Mouse (Mus musculus) frontal cortex, adult 2 months (tissue): Measurements from ENCODE around the gene Plin5. TPM values are rescaled to one million over a fixed set of nuclear protein-coding genes. Genes with fewer than 3 reads are reported as not detected.

ENCODE experiments used
- DNase-seq, 2 experiments: peaks; one replicate each; pipeline ENCODE4 v3.0.0; 2022; ENCODE audit warnings: low spot score in 1 of 2; ENCODE audit errors: extremely low spot score in 1 of 2
- polyA plus RNA-seq: library from polyadenylated mRNA; depleted of rRNA; stranded (reverse); fragments of >200 nt; gene quantifications from 2 replicates; pipeline ENCODE4 v1.2.3, GENCODE M21; 2012; rRNA removed

Plin5 gene
- polyA plus RNA-seq = 0.19 and 0.38 TPM in 2 replicates

DNA sequence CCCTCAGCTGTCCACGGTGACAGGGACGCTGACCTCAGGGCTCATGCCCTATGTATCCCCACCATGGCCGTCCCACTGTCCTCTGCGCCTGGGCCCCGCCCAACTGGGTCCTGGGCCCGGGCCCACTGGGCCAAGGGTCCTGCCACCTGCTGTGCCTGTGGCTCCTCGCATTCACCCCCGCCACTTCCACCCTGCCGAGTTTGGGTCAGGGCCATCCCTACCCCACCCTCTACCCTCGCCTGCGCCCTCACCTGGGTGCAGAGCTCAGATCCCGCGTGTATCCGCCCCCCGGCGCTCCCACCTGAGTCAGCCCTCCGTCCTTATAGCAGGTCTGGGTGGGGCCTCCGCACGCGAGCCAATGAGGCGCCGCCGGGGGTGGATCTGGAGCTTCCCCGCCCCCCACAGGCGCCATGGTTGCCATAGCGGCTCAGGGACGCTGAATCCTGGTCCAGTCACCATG, at the start of gene Plin5:
Plin5 (minus strand) TSS at position 346 of the 460 bp plus-strand sequence.
- peak in 1 of 2 experiments; percentile 57 for DNase-seq

DNA sequence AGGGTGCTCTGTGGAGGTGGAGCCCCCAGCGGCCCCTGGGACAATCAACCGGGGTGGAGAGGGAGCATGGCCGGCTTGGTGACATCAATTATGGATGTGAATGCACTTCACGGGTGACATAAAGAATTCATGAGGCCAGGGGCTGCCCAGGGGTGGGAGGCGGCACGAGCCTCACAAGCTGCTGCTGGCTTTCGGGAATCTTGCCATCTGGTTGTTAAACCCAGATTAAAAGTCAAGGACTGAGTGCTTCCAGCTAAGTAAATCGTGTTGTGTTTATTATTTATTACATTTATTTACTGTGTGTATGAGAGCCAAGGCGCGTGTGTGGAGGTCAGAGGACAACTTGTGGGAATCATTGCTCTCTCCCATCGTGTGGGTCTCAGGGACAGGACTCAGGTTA, 48.3 kb upstream of the Plin5 start:
- DNase-seq = no peak

GRCm38 (mm10) chr17:56164510-56164909, 47.1 kb upstream of the Plin5 start:
- no peak for DNase-seq

- DNase-seq = no peak
Measured at GRCm38 (mm10) chr17:56163523-56164102, 46.2 kb upstream of the Plin5 start.

GRCm38 (mm10) chr17:56162231-56162774, 44.9 kb upstream of the Plin5 start, which contains the start of gene Tnfaip8l1:
TSS of gene Tnfaip8l1 (plus strand) at chr17:56162477.
- DNase-seq = peak; percentile 93 to 97

GRCm38 (mm10) chr17:56159729-56160128, 42.3 kb upstream of the Plin5 start:
- DNase-seq = peak in 1 of 2 experiments; percentile 80

- DNase-seq = no peak
Measured at GRCm38 (mm10) chr17:56153643-56154042, 36.2 kb upstream of the Plin5 start.

GRCm38 (mm10) chr17:56149897-56150296, 32.5 kb upstream of the Plin5 start:
- no peak for DNase-seq

DNA sequence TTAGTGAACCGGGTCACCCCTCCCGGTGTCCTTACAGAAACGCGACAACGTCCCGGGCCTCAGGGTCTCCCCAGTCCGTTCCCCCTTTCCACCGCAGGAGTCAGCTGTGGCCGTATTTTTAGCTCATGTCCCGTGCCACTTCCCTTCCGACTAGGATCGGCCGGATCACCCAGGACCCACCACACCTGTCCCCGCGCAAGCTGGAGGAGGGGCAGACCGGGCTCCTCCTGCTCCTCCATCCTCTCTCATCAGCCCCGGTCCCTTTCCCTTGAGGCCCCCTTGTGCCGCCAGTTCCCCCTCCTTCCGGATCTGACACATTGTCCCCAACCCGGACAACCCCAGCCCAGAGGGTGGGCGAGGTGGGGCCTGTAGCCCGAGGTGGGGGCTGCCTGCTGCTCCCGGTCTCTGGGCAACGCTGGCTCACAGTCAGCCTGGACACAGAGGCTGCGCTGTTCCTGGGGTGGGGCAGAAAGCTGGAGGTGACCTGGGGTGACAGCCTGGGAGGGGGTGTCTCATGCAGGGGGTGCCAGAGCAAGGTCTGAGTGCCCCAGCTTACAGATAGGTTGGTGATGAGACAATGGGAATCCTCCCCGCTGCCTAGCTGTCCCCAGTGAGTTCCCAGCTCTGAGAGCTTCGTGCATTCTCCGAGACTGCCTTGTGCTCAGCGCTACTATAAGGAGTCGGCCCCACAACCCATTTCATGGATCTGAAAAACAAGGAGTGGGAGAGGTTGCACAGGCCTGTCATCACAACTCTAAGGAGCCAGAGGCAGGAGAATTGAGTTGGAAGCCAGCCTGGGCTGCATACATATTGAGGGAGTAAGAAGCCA, 31.6 kb upstream of the Plin5 start:
- DNase-seq = no peak

- DNase-seq = no peak
Measured at GRCm38 (mm10) chr17:56148280-56148679, 30.9 kb upstream of the Plin5 start.

- DNase-seq = no peak
Measured at GRCm38 (mm10) chr17:56147420-56147819, 30.0 kb upstream of the Plin5 start.

DNA sequence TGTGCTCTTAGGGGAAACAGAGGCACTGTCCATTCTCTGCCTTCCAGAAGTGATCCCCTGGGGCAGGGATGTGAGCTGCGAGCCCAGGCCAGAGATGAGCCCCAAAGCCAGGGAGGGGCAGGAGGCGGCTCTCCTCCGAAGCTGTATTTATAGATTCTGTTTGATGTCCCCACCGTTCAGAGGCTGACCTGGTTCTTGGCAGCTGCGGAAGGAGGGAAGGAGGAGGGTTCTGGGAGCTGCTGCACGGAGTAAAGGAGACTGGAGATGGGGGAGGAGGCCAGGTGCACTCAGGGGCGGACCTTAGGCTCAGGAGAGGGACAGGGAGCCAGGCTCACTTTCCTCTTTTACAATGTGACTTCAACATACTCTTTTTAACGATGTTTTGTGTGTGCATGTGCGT, 28.7 kb upstream of the Plin5 start:
- DNase-seq = no peak

DNA sequence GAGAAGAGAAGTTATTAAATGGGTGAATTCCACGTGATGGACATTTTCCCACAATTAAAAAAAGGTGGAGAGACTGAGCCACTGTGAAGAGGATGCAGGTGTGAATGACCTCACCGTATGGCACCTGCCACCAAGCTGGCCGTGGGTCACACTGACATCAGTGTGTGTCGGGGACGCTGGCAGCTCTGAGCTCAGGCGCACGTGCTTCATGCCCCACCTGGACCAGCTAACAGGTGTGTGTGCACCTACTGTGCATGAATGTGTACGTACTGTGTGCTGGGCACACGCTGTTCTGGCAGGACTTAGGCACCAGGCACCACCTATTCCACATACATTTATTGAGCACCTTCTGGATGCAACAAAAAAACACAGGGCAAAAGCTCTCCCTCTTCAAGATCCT, 27.1 kb upstream of the Plin5 start:
- DNase-seq = no peak

GRCm38 (mm10) chr17:56141702-56142605, 24.6 kb upstream of the Plin5 start:
- DNase-seq = peak in 1 of 2 experiments; percentile 78

GRCm38 (mm10) chr17:56139858-56140595, 22.6 kb upstream of the Plin5 start, which contains the start of gene Sema6b:
TSS of gene Sema6b (minus strand) at chr17:56140343.
- peak in 1 of 2 experiments; percentile 85 for DNase-seq

DNA sequence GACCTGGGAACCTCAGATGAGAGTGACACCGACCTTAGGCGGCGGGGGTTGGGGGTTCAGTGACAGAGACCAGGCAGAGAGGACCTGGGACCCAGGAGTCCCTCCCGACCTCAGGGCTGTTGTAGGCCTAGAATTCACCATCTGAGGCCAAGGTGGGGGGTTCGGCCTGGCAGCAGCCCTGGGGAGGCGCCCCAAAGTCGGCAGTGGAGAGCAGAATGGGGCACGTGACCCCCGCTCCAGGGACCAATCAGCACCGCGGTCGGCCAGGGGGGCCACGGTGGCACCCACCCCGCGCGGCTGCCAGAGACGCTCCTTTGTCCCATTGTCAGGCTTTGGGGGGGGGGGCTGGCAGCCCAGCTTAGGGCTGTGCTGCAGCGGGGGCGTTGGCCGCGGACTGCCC, 22.0 kb upstream of the Plin5 start:
- no peak for DNase-seq

GRCm38 (mm10) chr17:56137839-56138613, 20.6 kb upstream of the Plin5 start:
- DNase-seq = no peak

- DNase-seq = no peak
Measured at GRCm38 (mm10) chr17:56136558-56136957, 19.2 kb upstream of the Plin5 start.

DNA sequence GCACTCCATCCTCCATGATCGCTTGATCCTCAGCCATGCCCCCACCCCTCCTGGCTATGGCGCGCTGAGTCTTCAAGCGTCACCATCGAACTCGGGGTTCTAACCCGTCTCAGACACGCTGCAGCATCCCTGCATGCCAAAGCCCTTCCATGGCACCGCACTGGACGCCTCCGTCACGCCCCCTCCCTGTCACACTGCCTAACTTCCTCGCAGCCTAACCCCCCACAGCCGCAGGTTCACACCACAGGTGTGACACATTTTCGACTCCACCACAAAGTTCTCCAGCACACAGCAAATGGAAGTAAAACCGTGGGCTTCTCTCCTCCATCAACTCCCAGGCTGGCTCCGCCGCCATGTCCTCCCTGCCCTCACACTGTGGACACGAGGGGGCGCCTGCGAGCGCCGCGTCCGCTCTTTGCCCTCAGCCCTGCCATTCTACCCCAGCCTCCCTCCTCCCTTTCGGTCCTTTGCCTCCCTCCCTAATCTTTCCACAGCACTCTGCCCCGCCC, 17.1 kb upstream of the Plin5 start:
- DNase-seq = peak in 1 of 2 experiments; percentile 66
